Mouse (Mus musculus): ENCODE measurements at regions not wholly inside any gene's neighbourhood (a gene's known extent, or its start where the extent isn't known, plus 50 kb on each side); places are given as distances from the start of the nearest gene placed in this dataset.

DNA sequence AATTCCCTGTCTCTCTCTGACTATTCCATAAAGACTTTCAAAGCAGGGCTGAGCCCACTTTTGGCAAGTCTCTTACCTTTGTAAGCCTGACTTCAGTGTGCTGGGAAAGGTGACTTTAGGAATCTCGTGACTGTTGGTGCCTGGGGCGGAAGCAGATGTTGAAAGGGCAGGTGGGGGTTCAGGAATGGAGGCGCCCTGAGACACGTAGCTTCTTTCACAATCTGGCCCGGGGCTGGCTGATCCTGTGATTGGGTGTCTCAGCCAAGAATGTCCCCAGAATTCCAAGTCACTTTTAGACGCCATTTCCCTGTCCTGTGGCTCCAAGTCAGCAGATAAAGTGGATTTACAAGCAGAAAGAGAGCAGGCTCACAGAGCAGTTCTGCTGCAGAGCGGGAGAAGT, 527.8 kb downstream of the Zfp704 start:
- no peak for TF ChIP-seq POLR2A (IDR thresholded peaks at IDR 0.05; ENCODE audit: control insufficient read depth, extremely low read depth, insufficient read depth, low read length, poor library complexity)
- TF ChIP-seq CTCF (IDR thresholded peaks at IDR 0.05; ENCODE audit: borderline replicate concordance, control insufficient read depth, extremely low read depth, insufficient read depth, low read length, poor library complexity), result no peak

Measured in thymus, adult 2 months (tissue).